Mouse (Mus musculus) thymus, adult 2 months (tissue): ENCODE results near the gene Gm17606.

ENCODE experiments used
- CTCF ChIP-seq: fragments of 200-500 bp; IDR thresholded peaks from 2 replicates; pipeline ENCODE4 v1.5.1; 2012; ENCODE audit warnings: mild to moderate bottlenecking, control low read depth, low read length, moderate library complexity, borderline replicate concordance; ENCODE audit not compliant: control insufficient read depth, poor library complexity, insufficient read depth; ENCODE audit errors: extremely low read depth
- POLR2A ChIP-seq: fragments of 200-500 bp; IDR thresholded peaks from 2 replicates; pipeline ENCODE4 v1.6.1; 2012; ENCODE audit warnings: mild to moderate bottlenecking, low read length, control low read depth, moderate library complexity; ENCODE audit not compliant: control insufficient read depth, poor library complexity, insufficient read depth; ENCODE audit errors: extremely low read depth

DNA sequence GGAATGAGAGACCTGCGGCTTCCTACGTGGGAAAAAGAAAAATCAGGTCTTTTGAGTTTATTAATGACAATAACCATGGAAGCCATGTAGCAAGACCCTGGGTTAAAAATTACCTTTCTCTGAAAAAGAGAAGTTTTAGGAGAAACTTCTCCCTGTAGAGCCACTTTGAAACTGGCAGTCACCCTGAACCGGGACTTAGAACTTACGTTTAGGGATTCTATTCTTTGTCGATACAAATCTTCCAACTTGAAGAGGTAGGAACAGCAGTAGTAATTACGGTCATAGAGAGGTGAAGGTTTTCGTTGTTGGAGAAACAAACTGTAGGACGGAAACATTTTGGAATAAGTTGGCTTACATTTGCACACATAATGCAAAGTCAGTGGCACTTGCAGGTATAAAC, 46.5 kb downstream of the Gm17606 start:
- no peak for TF ChIP-seq CTCF
- TF ChIP-seq POLR2A, result no peak
